Mouse (Mus musculus): ENCODE measurements around the gene Cdh4.

GRCm38 (mm10) chr2:179640576-179641301, 198.5 kb downstream of the Cdh4 start:
- TF ChIP-seq CTCF (IDR thresholded peaks at IDR 0.05; ENCODE audit: low read depth) (no peak), EP300 (IDR thresholded peaks at IDR 0.05; ENCODE audit: low read depth) (no peak)
